Mouse (Mus musculus): ENCODE results near the gene Msh4. TPM values are rescaled to one million over a fixed set of nuclear protein-coding genes. Genes with fewer than 3 reads are reported as not detected.

The Msh4 gene
- polyA plus RNA-seq, 1 experiment from 2014 or later, result 0.08 TPM

- WGBS, result 86% methylated on average over 5 of the region's 5 CpGs
- H3K36me3 ChIP-seq, result peaks cover 81% of the 10 kb centered on the region
These were observed 26.5 kb upstream of the Msh4 start for GRCm38 (mm10) chr3:153932461-153932860.

GRCm38 (mm10) chr3:153929526-153929925, 23.6 kb upstream of the Msh4 start:
- 91% methylated on average over 11 of the region's 11 CpGs for WGBS
- no peak overlapping the region for H3K4me3 ChIP-seq
- H3K36me3 ChIP-seq, result peaks cover 72% of the 10 kb centered on the region
- H3K9ac ChIP-seq, result no peak overlapping the region
- H3K27ac ChIP-seq, result no peak overlapping the region
- ATAC-seq (ENCODE audit: insufficient number of reproducible peaks, low FRiP score, low TSS enrichment, low read depth), result no peak
- no peaks in the 10 kb centered on the region for H3K4me1 ChIP-seq
- H3K27me3 ChIP-seq, result no peaks in the 10 kb centered on the region
- H3K9me3 ChIP-seq, result no peaks in the 10 kb centered on the region
- H3K4me2 ChIP-seq, result no peak overlapping the region

More at GRCm38 (mm10) chr3:153932461-153932860, 26.5 kb upstream of the Msh4 start:
- H3K9ac ChIP-seq, result no peak overlapping the region
- H3K4me3 ChIP-seq, result no peak overlapping the region
- no peaks in the 10 kb centered on the region for H3K27me3 ChIP-seq
- H3K27ac ChIP-seq, result no peak overlapping the region
- no peaks in the 10 kb centered on the region for H3K9me3 ChIP-seq
- no peak overlapping the region for H3K4me2 ChIP-seq
- no peak for ATAC-seq (ENCODE audit: insufficient number of reproducible peaks, low FRiP score, low TSS enrichment, low read depth)
- no peaks in the 10 kb centered on the region for H3K4me1 ChIP-seq

GRCm38 (mm10) chr3:153926333-153926732, 20.4 kb upstream of the Msh4 start:
- H3K27ac ChIP-seq, result no peak overlapping the region
- 88% methylated on average over 7 of the region's 7 CpGs for WGBS
- H3K9ac ChIP-seq, result no peak overlapping the region
- no peak for ATAC-seq (ENCODE audit: insufficient number of reproducible peaks, low FRiP score, low TSS enrichment, low read depth)
- H3K4me3 ChIP-seq, result no peak overlapping the region
- H3K36me3 ChIP-seq, result peaks cover 59% of the 10 kb centered on the region
- no peaks in the 10 kb centered on the region for H3K4me1 ChIP-seq
- H3K27me3 ChIP-seq, result no peaks in the 10 kb centered on the region
- no peaks in the 10 kb centered on the region for H3K9me3 ChIP-seq
- H3K4me2 ChIP-seq, result no peak overlapping the region

GRCm38 (mm10) chr3:153921147-153921910, 15.4 kb upstream of the Msh4 start:
- 94% methylated on average over 10 of the region's 10 CpGs for WGBS
- Histone ChIP-seq H3K4me2 (no peak overlapping the region), H3K27ac (no peak overlapping the region), H3K9ac (no peak overlapping the region), H3K4me1 (no peaks in the 10 kb centered on the region), H3K27me3 (no peaks in the 10 kb centered on the region), H3K9me3 (no peaks in the 10 kb centered on the region), H3K4me3 (no peak overlapping the region), H3K36me3 (peaks cover 32% of the 10 kb centered on the region)
- no peak for ATAC-seq (ENCODE audit: insufficient number of reproducible peaks, low FRiP score, low TSS enrichment, low read depth)

GRCm38 (mm10) chr3:153917200-153917599, 11.3 kb upstream of the Msh4 start:
- no peak overlapping the region for H3K9ac ChIP-seq
- no peaks in the 10 kb centered on the region for H3K27me3 ChIP-seq
- 5% methylated on average over 1 of the region's 1 CpGs for WGBS
- H3K9me3 ChIP-seq, result no peaks in the 10 kb centered on the region
- H3K27ac ChIP-seq, result no peak overlapping the region
- no peak for ATAC-seq (ENCODE audit: insufficient number of reproducible peaks, low FRiP score, low TSS enrichment, low read depth)
- H3K4me1 ChIP-seq, result peaks cover 8% of the 10 kb centered on the region; the same call in 1 of the 2 replicates
- H3K36me3 ChIP-seq, result peaks cover 13% of the 10 kb centered on the region
- H3K4me2 ChIP-seq, result no peak overlapping the region
- no peak overlapping the region for H3K4me3 ChIP-seq

GRCm38 (mm10) chr3:153913510-153914243, 7.7 kb upstream of the Msh4 start:
- ATAC-seq (ENCODE audit: insufficient number of reproducible peaks, low FRiP score, low TSS enrichment, low read depth), result no peak
- peaks cover 28% of the 10 kb centered on the region for H3K36me3 ChIP-seq
- 39% methylated on average over 6 of the region's 6 CpGs for WGBS
- no peaks in the 10 kb centered on the region for H3K9me3 ChIP-seq
- no peaks in the 10 kb centered on the region for H3K27me3 ChIP-seq
- H3K9ac ChIP-seq, result peak overlapping the region; percentile 54
- peak overlapping the region; percentile 84 for H3K4me3 ChIP-seq
- H3K4me2 ChIP-seq, result peak overlapping the region; percentile 72
- peaks cover 36% of the 10 kb centered on the region for H3K4me1 ChIP-seq
- H3K27ac ChIP-seq, result peak overlapping the region; percentile 97

- H3K4me1 ChIP-seq, result peaks cover 37% of the 10 kb centered on the region
- H3K9ac ChIP-seq, result peak within 1 kb of the TSS; percentile 96
- no peaks in the 10 kb centered on the region for H3K9me3 ChIP-seq
- under 1% methylated on average over 65 of the region's 65 CpGs for WGBS
- peak within 1 kb of the TSS; percentile 84 for H3K4me3 ChIP-seq
- peak; percentile 96 for ATAC-seq (ENCODE audit: insufficient number of reproducible peaks, low FRiP score, low TSS enrichment, low read depth)
- H3K36me3 ChIP-seq, result peaks cover 36% of the 10 kb centered on the region
- peak within 1 kb of the TSS; percentile 72 for H3K4me2 ChIP-seq
- peak within 1 kb of the TSS; percentile 97 for H3K27ac ChIP-seq
- no peaks in the 10 kb centered on the region for H3K27me3 ChIP-seq
These were observed 6.9 kb upstream of the Msh4 start, which contains the start of gene Rabggtb for GRCm38 (mm10) chr3:153912546-153913509. Gene Rabggtb (minus strand): TSS chr3:153913009.

- Histone ChIP-seq H3K4me3 (peak overlapping the region; percentile 84), H3K4me2 (peak overlapping the region; percentile 72), H3K27ac (peak overlapping the region; percentile 97), H3K9me3 (no peaks in the 10 kb centered on the region), H3K36me3 (peaks cover 42% of the 10 kb centered on the region), H3K27me3 (no peaks in the 10 kb centered on the region), H3K9ac (peak overlapping the region; percentile 96), H3K4me1 (peaks cover 37% of the 10 kb centered on the region)
- no peak for ATAC-seq (ENCODE audit: insufficient number of reproducible peaks, low FRiP score, low TSS enrichment, low read depth)
- WGBS, result 3% methylated on average over 12 of the region's 12 CpGs
These were observed 6.0 kb upstream of the Msh4 start for GRCm38 (mm10) chr3:153911882-153912440.

GRCm38 (mm10) chr3:153911197-153911881, 5.4 kb upstream of the Msh4 start:
- Histone ChIP-seq H3K27ac (peak overlapping the region; percentile 17; the same call in 1 of the 2 replicates), H3K4me1 (peaks cover 37% of the 10 kb centered on the region), H3K27me3 (no peaks in the 10 kb centered on the region), H3K9me3 (no peaks in the 10 kb centered on the region), H3K36me3 (peaks cover 48% of the 10 kb centered on the region), H3K4me3 (peak overlapping the region; percentile 84), H3K9ac (peak overlapping the region; percentile 96), H3K4me2 (peak overlapping the region; percentile 72)
- 36% methylated on average over 8 of the region's 8 CpGs for WGBS
- no peak for ATAC-seq (ENCODE audit: insufficient number of reproducible peaks, low FRiP score, low TSS enrichment, low read depth)

GRCm38 (mm10) chr3:153910489-153910888, 4.6 kb upstream of the Msh4 start:
- no peak overlapping the region for H3K27ac ChIP-seq
- H3K27me3 ChIP-seq, result no peaks in the 10 kb centered on the region
- H3K9ac ChIP-seq, result no peak overlapping the region
- peak overlapping the region; percentile 84 for H3K4me3 ChIP-seq
- peaks cover 56% of the 10 kb centered on the region for H3K36me3 ChIP-seq
- no peaks in the 10 kb centered on the region for H3K9me3 ChIP-seq
- H3K4me2 ChIP-seq, result peak overlapping the region; percentile 72; the same call in 1 of the 2 replicates
- peaks cover 40% of the 10 kb centered on the region for H3K4me1 ChIP-seq
- WGBS, result 70% methylated on average over 7 of the region's 7 CpGs
- no peak for ATAC-seq (ENCODE audit: insufficient number of reproducible peaks, low FRiP score, low TSS enrichment, low read depth)

- Histone ChIP-seq H3K36me3 (peaks cover 71% of the 10 kb centered on the region), H3K4me1 (peaks cover 39% of the 10 kb centered on the region), H3K4me3 (no peak overlapping the region), H3K9me3 (no peaks in the 10 kb centered on the region), H3K27me3 (no peaks in the 10 kb centered on the region), H3K9ac (no peak overlapping the region), H3K4me2 (no peak overlapping the region), H3K27ac (no peak overlapping the region)
- no peak for ATAC-seq (ENCODE audit: insufficient number of reproducible peaks, low FRiP score, low TSS enrichment, low read depth)
- 75% methylated on average over 5 of the region's 5 CpGs for WGBS
These were observed 3.0 kb upstream of the Msh4 start for GRCm38 (mm10) chr3:153908919-153909318.
